Mouse (Mus musculus) thymus, adult 18-20 months (tissue): Measurements from ENCODE around the gene Cp.
A peak's percentile ranks its signal among the peaks of the same experiment; 100 is the strongest.
"Not testable (repeated sequence)": the region's sequence is repeated elsewhere in the genome, so short reads cannot be mapped to it uniquely, and the experiment has no call there.

ENCODE experiments used
- DNase-seq, 2 experiments: peaks; one replicate each; pipeline ENCODE4 v3.0.0; 2022; ENCODE audit warnings: mixed read lengths in 2 of 2

Gene Cp

GRCm38 (mm10) chr3:20007759-20008158 lies 50.9 kb downstream of the Cp start:
- DNase-seq = no peak

- no peak for DNase-seq
Measured at GRCm38 (mm10) chr3:20010464-20010863, 53.6 kb downstream of the Cp start.

DNA sequence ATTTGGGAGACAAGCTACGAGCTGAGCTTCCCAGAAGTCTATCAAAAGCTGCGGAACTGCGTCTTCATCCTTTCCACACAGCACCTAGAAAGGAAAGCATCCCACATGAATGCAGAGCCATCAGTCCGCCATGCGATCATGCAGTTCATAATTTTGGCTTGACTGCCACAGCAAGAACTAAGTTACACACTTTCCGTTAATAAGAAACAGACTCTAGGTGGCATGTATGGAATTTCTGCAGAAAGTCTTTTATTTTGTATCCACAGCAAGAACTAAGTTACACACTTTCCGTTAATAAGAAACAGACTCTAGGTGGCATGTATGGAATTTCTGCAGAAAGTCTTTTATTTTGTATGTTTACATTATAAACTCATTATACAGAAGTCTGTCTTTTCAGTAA lies 54.1 kb downstream of the Cp start:
- DNase-seq = not testable (repeated sequence)

DNA sequence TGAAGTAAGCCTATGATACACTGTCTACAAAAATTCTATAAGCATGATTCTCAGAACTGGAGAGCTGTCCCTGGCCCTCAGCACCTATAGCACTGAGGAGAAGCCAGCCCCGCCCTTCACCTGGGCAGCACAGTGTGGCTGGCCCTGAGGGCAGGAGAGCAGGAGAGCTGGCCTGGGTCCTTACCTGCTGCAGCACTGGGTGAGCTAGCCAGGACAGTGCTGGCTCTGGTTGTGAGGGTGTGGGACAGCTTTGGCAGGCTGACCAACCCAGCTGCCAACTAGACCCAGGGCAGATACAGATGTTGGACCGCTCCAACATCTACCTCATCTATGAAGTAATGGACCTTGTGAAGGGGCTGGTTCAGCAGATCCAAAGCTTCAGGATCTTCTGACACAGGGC lies 57.6 kb downstream of the Cp start:
- DNase-seq = no peak

DNA sequence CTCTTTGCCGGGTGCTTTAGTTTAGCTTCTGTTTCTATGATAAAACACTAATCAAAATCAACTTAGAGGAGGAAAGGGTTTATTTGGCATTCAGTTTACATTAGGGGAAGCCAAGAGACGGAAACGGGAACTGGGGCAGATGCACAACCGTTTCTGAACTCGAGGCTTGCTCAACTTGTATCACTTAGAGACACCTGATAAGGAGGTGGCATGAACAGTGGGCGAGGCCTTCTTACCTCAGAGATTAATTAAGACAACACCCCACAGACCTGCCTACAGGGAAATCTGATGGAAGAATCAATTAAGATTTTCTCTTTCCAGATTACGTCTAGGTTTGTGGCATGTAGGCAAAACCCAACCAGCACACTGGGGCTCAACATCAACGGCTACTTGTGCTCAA lies 61.2 kb downstream of the Cp start:
- DNase-seq = no peak

DNA sequence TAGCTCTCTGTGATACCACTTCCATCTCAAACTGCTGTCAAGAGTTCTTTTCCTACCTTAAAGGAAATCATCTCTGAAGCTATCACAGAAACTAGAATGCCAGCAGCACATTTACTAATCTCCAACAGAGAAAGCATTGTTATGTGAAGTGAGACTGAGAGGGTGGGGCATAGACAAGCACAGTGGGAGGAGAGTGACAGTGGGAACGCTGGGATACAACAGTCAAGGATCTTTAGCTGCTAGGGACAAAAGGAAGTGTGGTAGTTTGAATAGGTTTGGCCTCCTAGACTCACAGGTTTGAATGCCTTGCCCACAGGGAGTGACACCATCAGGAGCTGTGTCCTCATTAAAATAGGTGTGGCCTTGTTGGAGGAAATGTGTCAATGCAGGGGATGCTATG lies 67.0 kb downstream of the Cp start:
- no peak for DNase-seq

DNA sequence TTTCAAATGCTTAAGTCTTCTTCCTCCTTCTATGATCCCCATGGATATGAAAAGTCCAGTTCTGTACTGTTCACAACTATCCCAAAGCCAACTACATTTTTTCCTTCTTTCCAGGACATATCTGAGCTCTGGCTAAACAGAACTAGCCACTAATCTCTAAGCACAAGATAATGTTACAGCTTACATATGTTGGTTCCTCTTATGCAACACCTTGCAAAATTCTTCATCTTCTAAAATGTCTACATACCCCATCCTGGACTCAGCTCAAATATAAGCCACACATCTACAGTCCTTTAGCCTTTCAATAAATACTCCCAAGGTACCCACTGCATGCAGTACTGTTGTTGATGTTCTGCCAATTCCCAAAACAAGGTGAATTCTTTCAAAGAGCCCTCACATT lies 69.6 kb downstream of the Cp start:
- no peak for DNase-seq

DNA sequence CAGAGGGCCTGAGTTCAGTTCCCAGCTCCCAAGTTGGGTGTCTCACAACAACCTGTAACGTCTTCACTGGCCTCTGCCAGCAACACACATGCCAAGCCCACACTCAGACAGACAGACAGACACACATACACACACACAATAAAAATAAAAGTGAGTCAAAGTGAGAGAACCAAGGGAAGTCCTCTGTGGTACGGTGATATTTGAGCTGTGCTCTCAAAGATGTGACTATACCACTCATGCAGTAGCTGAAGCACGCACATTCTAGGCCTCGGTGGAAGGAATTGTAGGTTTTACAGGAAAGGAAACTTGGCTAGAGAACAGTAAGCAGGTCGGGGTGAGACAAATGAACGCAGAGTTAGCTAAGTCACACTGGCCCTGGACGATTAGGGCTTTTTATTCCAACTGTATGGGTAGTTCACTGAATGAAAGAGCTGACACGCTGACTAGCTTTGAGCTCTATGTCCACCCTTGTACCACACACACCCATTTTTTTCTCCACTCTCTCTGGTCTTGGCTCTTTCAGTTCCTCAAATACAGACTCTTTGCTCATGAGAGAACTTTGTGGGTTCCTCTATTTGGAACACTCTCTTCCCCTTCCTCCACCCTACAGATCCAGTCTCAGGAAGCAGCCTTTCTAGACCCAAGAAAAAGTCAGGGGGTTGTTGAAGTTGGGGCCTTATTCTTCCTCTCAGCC lies 70.3 kb downstream of the Cp start:
- no peak for DNase-seq

DNA sequence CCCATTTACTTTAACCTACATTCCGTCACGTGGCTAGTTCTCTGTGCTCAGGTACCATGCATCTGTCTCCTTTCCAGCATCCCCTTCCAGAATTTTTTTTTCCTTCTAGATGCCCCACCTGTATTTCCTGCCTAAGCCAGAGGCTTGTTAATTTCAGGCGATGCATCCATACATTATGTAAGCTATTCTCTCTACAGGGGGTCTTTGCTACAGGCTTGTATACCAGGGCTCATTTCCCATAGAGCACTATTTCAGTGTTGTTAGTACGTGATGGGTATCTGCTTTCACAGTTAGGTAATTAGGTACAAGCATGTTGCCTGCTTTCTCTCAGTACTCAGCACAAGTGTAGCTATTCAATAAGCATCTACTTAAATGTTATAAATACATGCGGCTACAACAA lies 70.9 kb downstream of the Cp start:
- no peak for DNase-seq

- no peak for DNase-seq
Measured at GRCm38 (mm10) chr3:20028640-20029039, 71.8 kb downstream of the Cp start.

GRCm38 (mm10) chr3:20030807-20031206 lies 74.0 kb downstream of the Cp start:
- DNase-seq = no peak

DNA sequence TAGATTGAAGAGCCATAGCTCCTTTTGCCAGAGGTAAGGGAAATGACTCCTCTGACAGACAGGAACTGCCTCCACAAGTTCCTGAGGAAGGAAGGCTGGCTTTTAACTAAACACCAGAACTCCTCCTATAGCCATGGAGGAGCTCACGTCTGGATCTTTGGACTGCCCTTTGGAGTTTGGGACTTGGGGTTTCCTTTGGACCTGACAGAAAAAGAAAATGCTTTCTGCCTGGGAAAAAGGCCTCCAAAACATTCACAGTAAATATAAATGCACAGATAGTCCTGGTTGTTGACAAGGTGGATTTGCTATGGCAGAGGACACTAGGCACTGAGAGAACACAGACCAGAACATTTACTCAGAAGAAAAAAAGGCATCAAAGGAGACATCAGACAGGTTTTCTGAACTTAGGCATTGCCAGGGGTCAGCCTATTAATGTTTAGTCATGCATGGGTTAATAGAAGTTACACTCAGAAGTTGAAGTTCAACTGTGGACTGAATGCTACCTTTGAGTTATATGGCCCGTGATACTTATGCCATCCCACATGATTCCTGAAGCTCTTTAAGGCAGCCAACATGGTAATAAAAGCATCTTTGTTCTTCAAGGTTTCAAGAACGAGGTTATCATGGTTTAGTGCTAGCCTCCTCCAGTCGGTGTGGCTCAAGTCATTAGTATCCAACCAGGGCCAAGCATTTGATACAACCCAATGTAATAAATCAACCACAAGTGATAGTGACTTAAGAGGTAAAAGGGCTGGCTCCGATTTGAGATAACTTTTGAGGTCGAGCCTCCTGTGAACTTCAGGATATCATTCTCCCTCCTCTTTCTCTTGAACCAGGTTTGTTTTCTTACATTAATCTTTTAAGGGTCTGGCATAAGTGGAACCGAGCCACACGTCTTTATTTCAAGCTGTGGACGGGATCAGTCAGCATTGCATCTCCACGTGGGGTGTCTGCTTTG lies 77.2 kb downstream of the Cp start:
- DNase-seq = no peak

- DNase-seq = peak; percentile 79 to 80
Measured at GRCm38 (mm10) chr3:20034719-20035404, 78.0 kb downstream of the Cp start, which contains the start of gene Hps3. TSS of gene Hps3 (minus strand) at chr3:20035315.

GRCm38 (mm10) chr3:20036069-20036468 lies 79.2 kb downstream of the Cp start:
- DNase-seq = no peak

GRCm38 (mm10) chr3:20041461-20041860 lies 84.6 kb downstream of the Cp start:
- DNase-seq = not testable (repeated sequence)

DNA sequence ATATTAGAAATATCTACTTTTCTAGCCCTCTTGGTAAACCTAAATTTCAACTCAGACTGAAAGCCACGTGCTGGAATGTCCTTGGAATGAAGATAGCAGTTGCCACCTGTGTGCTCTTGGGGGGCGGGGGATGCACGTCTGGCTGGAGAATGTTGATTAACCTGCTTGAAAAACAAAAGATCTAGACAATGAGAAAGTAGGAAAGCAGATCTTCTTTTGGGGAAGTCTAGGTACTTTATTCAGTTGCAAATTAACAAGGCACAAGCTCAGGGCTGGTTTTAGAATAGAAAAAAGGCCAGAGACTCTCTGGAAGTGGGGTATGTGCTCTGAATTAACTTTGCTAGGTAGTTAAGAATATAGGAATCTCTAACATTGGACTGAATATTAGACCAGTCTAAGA lies 87.9 kb downstream of the Cp start:
- not testable (repeated sequence) for DNase-seq

DNA sequence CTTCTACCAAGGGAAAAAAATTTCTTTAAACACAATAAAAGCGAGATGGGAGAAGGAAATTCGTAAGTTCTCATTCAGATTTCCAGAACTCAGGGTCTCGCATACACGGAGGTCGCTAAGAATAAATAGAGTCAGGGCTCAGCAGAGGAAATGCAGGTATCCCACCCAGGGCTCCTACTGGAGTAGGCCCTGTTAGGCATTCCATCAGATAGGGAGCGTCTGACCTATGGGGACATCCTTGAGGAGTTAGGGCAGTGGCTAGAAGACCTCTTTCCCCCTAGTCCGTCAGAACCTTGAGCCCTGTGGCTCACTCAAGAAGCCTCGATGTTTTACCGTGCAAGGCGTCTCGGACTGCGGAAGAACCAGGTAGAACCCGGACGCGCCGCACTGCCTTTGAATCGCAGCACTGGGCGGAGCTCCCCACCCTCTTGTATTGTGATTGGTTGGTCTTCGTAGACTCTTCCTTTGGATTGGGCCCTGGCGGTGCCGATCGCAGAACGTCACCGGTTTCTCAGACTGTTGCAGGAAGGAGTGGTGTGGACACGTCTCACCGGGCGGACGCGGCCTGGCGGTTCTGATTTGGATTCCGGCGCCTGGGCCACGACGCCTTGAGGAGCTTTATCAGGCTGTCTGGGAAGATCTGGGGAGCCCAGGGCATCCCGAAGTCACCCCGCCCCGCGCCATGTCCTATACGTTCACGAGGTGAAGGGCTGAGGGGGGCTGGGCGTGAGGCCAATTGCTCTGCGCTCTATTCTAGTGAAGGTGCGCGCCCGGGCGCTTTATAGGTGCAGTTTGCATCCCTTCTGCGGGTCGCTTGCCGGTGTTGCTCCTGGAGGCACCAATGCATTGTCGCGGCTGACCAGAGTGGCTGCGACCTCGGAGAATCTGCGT lies 100.7 kb downstream of the Cp start, which contains the start of gene Hltf:
Gene Hltf (plus strand): TSS at position 506 of the 891 bp plus-strand sequence.
- DNase-seq = peak; percentile 87 to 91

DNA sequence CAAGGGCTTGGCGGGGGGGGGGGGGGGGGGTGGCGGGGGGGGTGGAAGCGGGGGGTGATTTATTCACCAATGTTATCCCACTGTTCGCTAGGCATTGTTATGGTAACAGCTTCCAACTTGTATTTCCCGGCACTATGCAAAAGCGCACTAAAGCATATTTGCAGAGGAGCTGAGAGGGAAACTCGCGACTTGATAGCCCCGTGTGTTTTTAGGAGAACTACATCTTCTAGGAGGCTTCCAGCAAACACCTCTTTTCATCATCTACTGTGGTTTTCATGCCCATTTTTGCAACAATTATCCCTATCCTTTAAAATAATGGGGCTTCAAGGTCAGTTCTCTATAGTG lies 101.3 kb downstream of the Cp start:
- no peak for DNase-seq
